Mouse (Mus musculus) cerebellum, adult 2 months (tissue): ENCODE results near the gene Mpp3.

Experiments
- CTCF ChIP-seq: fragments of 200-500 bp; IDR thresholded peaks from 2 replicates; pipeline ENCODE4 v1.5.1; 2011; ENCODE audit warnings: low read depth, mild to moderate bottlenecking, control low read depth, low read length, moderate library complexity, borderline replicate concordance; ENCODE audit not compliant: insufficient read depth
- POLR2A ChIP-seq: fragments of 200-500 bp; IDR thresholded peaks from 2 replicates; pipeline ENCODE4 v1.6.1; 2011; ENCODE audit warnings: low read length, control low read depth, borderline replicate concordance; ENCODE audit not compliant: insufficient read depth

GRCm38 (mm10) chr11:102019736-102020135 is 8.5 kb downstream of the Mpp3 start:
- TF ChIP-seq CTCF, result no peak
- TF ChIP-seq POLR2A, result no peak
